9 mouse cellular contexts compared by ENCODE assay signal in genomic region chr11:50441637-50442036, GRCm38 (mm10). TPM values are rescaled to one million over a fixed set of nuclear protein-coding genes. Genes with fewer than 3 reads are reported as not detected.
DNase-seq lines count a peak whose midpoint lies in the region; ATAC-seq lines count a peak whose summit lies in the region.
"Had no signal": no experiment of that assay in that cellular context is flagged by ENCODE, and none has a peak within 500 bp of the region (broad histone marks: within the 10 kb centered on the region; RNA-seq: fewer than 3 reads in every experiment).

No protein-coding gene starts in this region.

- DNase-seq in heart, adult 11 months, result peak; percentile 92
- DNase-seq in heart, embryonic 10.5 days (ENCODE audit: low spot score), result no peak
- peak; percentile 69 for DNase-seq in Muller cell, postnatal 12 days (ENCODE audit: inconsistent ontology term)
- DNase-seq in heart, postnatal 14 days, result peak; percentile 23 to 33
- peak; percentile 68 for DNase-seq in lung, postnatal 10 days
- no peak for DNase-seq in testis, postnatal 14 days (ENCODE audit: low spot score)
- DNase-seq in forebrain, embryonic 11.5 days (ENCODE audit: low spot score), result no peak
- DNase-seq in urinary bladder, adult 2 months (ENCODE audit: low spot score), result no peak
- DNase-seq: liver, postnatal 0 days had no signal

- no peak overlapping the region for H3K9ac ChIP-seq in forebrain, embryonic 11.5 days (ENCODE audit: low read length)
- H3K9ac ChIP-seq: liver, postnatal 0 days had no signal

- H3K4me1 ChIP-seq in heart, embryonic 10.5 days, result no peaks in the 10 kb centered on the region
- no peaks in the 10 kb centered on the region for H3K4me1 ChIP-seq in forebrain, embryonic 11.5 days (replicated peaks; ENCODE audit: control insufficient read depth, insufficient read depth, low read length)

- H3K36me3 ChIP-seq in heart, embryonic 10.5 days, result no peaks in the 10 kb centered on the region
- no peaks in the 10 kb centered on the region for H3K36me3 ChIP-seq in forebrain, embryonic 11.5 days (ENCODE audit: control insufficient read depth, insufficient read depth, low read length)

- no peak overlapping the region for H3K4me3 ChIP-seq in heart, embryonic 10.5 days
- no peak overlapping the region for H3K4me3 ChIP-seq in forebrain, embryonic 11.5 days (ENCODE audit: low read depth, low read length)

- no peak for ATAC-seq in forebrain, embryonic 11.5 days (replicated peaks; ENCODE audit: low FRiP score)
- ATAC-seq: liver, postnatal 0 days had no signal

- H3K27me3 ChIP-seq in heart, embryonic 10.5 days (ENCODE audit: insufficient read depth, poor library complexity, severe bottlenecking), result peaks cover 10% of the 10 kb centered on the region; the same call in 1 of the 2 replicates
- no peaks in the 10 kb centered on the region for H3K27me3 ChIP-seq in forebrain, embryonic 11.5 days (ENCODE audit: control insufficient read depth, insufficient read depth, low read length)

- 61% methylated on average over 9 of the region's 9 CpGs for WGBS in heart, embryonic 10.5 days
- 77% methylated on average over 9 of the region's 9 CpGs for WGBS in forebrain, embryonic 11.5 days

- intact Hi-C loops in heart, postnatal 14 days (cut with DNase I), result loop anchor here (2.0 to 5.0 kb wide), 3 partner anchors 116 to 327 kb away; no protein-coding TSS in a partner anchor

- H3K4me2 ChIP-seq in forebrain, embryonic 11.5 days (ENCODE audit: low read depth, low read length, severe bottlenecking), result no peak overlapping the region

- H3K27ac ChIP-seq in heart, embryonic 10.5 days, result no peak overlapping the region
- H3K27ac ChIP-seq in forebrain, embryonic 11.5 days (ENCODE audit: low read depth, low read length), result no peak overlapping the region

- H3K9me3 ChIP-seq in heart, embryonic 10.5 days, result no peaks in the 10 kb centered on the region
- no peaks in the 10 kb centered on the region for H3K9me3 ChIP-seq in forebrain, embryonic 11.5 days (ENCODE audit: control insufficient read depth, low read length)

RNA-seq across cellular contexts. Expression of gene Rufy1, which starts 10.7 kb away (rescaled TPM):
- 16.6 and 18.3 TPM in 2 replicates for polyA plus RNA-seq in heart, embryonic 10.5 days (2016; fragmentation: Nextera tagmentation; extraction: Ambion mirVana)
- total RNA-seq in heart, postnatal 14 days (2021), result 10 to 100 TPM; 27.1 to 27.7 TPM
- polyA plus RNA-seq in forebrain, embryonic 11.5 days (2014; fragmentation: Nextera tagmentation; extraction: Ambion mirVana), result 23.9 and 26.7 TPM in 2 replicates
- 27.2 and 29.3 TPM in 2 replicates for polyA plus RNA-seq in urinary bladder, adult 2 months (2012; rRNA removed)

Comparison
In these comparisons a context has a peak if more than half of its experiments do, and no peak if none do; other contexts are left out.
1. DNase-seq: peak in heart, adult 11 months (single experiment), Muller cell, postnatal 12 days (single experiment), heart, postnatal 14 days (2 of 2) and lung, postnatal 10 days (single experiment); none in heart, embryonic 10.5 days (single experiment), testis, postnatal 14 days (single experiment), forebrain, embryonic 11.5 days (single experiment) and urinary bladder, adult 2 months (single experiment).